Mouse (Mus musculus) thymus, postnatal 0 days (tissue): ENCODE measurements around the gene Haus8. TPM values are rescaled to one million over a fixed set of nuclear protein-coding genes. Genes with fewer than 3 reads are reported as not detected.
"Not testable (repeated sequence)": the region's sequence is repeated elsewhere in the genome, so short reads cannot be mapped to it uniquely, and the experiment has no call there.

ENCODE experiments used
- DNase-seq: peaks from one replicate; pipeline ENCODE4 v3.0.0-alpha.2; 2015; ENCODE audit warnings: low spot score
- polyA plus RNA-seq: library from polyadenylated mRNA; unstranded; fragments of >200 nt; fragmentation: Nextera tagmentation; extraction: Ambion mirVana; gene quantifications from 2 replicates; pipeline ENCODE4 v1.2.1, GENCODE M21; 2015

Gene Haus8
- polyA plus RNA-seq, result 39.3 and 48.6 TPM in 2 replicates

DNA sequence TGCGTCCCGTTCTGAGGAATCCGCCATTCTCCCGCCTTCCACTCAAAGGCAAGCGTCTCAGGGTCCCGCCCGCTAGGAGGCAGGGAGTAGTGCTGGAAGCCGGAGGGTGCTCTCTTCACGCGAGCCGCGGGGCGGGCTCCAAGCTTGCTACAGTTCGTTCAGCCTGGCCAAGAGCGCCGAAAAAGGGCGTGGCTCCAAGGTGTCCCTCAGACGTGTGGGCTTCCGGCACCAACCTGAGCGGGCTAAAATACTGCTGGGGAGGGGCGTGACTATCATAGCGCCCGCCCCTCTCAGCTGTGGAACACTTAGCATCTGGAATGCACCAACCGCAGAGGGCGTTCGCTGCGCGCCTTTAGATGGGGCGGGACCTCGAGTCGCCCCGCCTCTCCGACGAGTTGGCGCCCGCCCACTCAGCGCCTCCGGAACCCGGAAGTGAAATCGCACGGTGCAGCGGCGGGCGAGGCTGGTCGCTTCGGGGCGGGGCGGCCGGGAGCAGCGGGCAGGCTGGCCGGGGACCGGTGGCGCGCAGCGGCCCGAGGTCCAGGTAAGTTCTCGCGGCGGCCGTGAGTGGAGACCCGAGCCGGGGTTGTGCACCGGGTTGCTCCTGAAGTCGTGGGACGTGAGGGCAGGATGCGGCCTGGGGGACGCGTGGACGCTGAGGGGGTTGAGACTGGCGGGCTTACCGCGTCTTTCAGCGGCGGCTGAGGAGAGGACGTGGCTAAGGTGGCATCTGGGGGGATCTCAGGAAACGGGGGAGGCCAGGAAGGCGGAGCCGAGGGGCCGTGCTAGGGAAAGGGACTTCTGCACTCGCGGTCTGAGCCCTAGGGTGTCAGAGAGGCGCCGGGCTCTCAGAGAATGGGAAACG is at the start of gene Haus8, which contains the start of gene Myo9b:
Gene Haus8, minus strand, starts transcription at position 649 of the 865 bp plus-strand sequence.
Gene Myo9b, plus strand, starts transcription at position 429 of the 865 bp plus-strand sequence.
- DNase-seq, result peak; percentile 100

DNA sequence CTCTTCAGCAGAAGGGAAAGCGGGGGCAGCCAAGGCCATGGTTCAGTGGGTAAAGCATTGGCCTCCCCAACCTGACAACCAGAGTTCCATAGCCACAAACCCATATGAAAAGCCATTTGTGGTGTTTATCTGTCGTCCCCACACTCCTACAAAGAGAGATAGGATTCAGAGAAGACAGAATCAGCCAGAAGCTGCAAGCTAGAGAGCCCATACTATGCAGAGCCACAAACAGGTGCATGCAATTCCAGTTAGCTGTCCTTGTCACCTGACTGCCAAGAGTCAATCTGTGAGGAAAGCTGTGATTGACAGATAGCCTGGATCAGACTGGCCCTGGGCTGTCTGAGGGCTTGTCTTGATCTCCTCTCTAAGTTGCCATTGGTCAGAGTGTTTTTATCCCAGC is 47.0 kb upstream of the Haus8 start:
- not testable (repeated sequence) for DNase-seq

DNA sequence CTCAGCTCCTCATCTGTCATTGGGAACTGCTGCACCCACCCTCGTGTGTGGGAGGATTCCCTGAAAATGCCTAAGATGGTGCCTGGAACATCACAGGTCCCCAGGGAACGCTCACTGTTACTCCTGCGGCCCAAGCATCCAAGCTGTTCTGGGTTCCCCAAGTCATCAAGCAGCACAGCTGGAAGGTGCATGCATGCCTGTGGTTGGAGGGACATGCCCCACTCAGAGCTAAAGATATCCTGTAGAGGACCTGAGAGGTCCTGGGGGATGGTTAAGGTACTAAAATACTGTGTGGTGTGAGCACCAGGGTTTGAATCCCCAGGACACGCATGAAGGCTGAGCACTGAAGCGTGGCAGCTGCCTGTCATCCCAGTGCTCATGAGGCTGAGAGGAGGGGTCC is 45.9 kb upstream of the Haus8 start:
- not testable (repeated sequence) for DNase-seq

- no peak for DNase-seq
Measured at GRCm38 (mm10) chr8:71316486-71317031, 43.8 kb upstream of the Haus8 start.

DNA sequence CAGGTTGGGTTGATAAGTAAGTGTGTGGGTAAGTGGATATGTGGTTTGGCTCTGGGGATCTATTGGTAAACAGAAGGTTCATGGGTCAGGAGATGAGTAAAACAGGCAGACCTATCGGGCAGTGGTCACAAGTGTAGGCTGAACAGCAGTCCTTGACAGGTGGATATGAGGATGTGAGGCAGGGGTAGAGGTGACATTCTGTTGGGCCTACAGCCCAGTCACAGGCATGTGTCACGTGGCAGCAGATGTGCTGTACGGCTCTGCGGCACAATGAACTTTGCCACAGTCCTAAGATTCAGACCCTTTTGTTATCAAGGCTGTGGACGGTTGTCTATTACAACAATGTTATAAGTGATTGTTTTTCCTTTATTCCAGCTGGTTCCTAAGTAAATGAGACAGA is 43.2 kb upstream of the Haus8 start:
- DNase-seq, result no peak

GRCm38 (mm10) chr8:71313951-71314350 is 41.2 kb upstream of the Haus8 start:
- DNase-seq, result no peak

- DNase-seq, result no peak
Measured at GRCm38 (mm10) chr8:71312700-71313099, 40.0 kb upstream of the Haus8 start.

DNA sequence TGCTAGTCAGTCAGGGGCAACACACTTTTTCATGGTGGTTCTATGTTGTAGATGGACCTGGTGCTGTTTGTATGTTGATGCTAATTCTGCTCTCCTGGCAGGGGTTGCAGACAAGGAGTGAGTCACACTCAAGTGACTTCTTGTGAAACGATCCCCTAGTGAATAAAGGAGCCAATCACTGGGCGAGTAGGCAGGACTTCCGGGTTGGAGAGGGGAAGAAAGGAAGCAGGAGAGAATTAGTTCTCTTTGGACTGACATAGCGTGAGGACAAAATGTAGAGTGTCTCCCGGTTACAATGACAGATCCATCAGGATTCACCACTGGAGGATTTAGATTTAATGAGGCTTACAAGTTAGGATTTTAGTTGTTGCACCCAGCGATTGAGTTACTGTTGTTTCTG is 37.7 kb upstream of the Haus8 start:
- DNase-seq, result no peak

GRCm38 (mm10) chr8:71307913-71308312 is 35.2 kb upstream of the Haus8 start:
- DNase-seq, result no peak

DNA sequence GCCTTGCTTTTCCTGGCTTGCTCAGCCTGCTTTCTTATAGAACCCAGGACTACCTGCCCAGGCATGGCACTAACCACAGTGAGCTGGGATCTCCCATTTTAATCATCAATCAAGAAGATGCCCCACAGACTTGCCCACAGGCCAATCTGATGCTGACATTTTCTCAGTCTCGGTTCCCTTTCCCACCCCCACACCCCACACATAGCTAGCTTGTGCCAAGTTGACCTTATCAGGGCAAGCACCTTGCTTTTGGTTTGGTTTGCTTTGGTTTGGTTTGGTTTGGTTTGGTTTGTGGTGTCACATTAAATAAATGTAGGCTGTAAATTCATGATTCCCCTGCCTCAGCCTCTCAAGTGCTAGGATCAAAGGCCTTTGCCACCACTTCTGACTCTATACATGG is 34.6 kb upstream of the Haus8 start:
- DNase-seq, result no peak

DNA sequence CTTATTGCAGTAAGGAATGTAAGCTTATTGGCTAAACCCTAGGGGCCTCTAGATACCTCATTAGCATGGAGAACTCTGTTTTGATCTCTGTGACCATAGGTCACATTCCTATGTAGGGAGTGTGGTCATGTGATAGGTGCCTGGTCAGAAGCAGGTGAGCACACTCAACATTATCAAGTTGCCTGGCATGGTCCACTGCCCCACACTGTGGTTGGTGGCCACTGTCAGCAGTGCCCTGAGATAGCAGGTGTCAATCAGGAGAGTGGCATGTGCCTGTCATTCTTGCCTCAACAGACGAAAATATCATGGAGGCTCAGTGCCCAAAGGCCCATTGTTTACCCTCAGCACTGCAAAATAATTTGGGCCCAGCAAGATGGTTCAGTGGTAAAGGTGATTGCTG is 33.3 kb upstream of the Haus8 start:
- DNase-seq, result no peak

GRCm38 (mm10) chr8:71303632-71304031 is 30.9 kb upstream of the Haus8 start:
- DNase-seq, result no peak

- DNase-seq, result no peak
Measured at GRCm38 (mm10) chr8:71302788-71303187, 30.1 kb upstream of the Haus8 start.

GRCm38 (mm10) chr8:71299716-71300115 is 27.0 kb upstream of the Haus8 start:
- no peak for DNase-seq

- DNase-seq, result no peak
Measured at GRCm38 (mm10) chr8:71297439-71297838, 24.7 kb upstream of the Haus8 start.

DNA sequence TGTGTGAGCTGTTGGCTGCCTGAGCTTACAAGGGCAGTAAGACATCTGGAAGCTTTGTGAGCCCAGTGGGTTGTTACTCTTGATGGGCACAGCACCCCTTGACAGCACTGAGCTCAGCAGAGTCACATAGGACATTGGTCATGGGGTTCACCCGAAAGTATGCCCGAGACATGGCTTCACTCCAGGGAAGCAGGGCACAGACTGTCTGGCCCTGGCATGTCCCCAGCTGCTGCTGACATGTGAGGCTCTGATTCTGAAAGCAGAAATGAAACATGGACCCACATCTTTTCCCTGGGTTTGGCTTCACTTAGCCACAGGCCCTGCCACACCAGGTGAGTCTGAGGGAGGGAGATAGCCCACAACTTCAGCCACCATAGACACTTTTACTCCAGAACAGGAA is 24.1 kb upstream of the Haus8 start:
- no peak for DNase-seq

DNA sequence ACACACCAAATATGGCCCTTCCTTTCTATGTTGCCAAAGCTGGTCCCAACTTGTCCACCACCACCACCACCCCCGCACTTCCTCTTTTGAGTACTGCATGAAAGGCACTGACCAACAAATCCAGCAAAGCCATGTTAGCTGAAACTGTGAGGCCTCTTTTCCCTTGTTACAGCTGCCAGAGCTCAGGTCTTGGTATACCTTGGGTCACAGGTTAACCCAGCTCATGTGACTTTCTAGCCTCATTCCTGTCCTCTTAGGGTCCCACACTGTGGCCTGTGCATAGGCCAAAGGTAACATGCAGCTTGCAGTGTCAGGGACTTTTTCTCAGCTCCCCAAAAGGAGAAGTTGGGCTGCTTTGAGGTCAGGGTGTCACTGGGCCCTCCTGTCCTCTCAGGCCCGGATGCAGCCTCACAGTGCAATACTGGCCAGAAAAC is 23.5 kb upstream of the Haus8 start:
- no peak for DNase-seq

- DNase-seq, result not testable (repeated sequence)
Measured at GRCm38 (mm10) chr8:71293930-71294329, 21.2 kb upstream of the Haus8 start.

- no peak for DNase-seq
Measured at GRCm38 (mm10) chr8:71291351-71291750, 18.6 kb upstream of the Haus8 start.

- no peak for DNase-seq
Measured at GRCm38 (mm10) chr8:71290911-71291310, 18.2 kb upstream of the Haus8 start.

DNA sequence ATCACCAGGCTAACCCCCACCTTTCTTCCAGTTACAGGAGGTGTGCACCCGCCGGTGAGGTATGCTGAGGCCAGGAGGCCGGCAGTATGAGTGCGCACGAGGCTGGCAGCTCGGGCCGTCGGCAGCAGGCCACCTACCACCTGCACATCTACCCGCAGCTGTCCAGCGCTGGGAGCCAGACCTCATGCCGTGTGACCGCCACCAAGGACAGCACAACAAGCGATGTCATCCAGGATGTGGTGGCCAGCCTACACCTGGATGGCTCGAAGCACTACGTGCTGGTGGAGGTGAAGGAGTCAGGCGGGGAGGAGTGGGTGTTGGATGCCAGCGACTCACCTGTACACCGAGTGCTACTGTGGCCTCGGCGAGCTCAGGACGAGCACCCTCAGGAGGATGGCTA is 17.5 kb upstream of the Haus8 start:
- DNase-seq, result no peak

DNA sequence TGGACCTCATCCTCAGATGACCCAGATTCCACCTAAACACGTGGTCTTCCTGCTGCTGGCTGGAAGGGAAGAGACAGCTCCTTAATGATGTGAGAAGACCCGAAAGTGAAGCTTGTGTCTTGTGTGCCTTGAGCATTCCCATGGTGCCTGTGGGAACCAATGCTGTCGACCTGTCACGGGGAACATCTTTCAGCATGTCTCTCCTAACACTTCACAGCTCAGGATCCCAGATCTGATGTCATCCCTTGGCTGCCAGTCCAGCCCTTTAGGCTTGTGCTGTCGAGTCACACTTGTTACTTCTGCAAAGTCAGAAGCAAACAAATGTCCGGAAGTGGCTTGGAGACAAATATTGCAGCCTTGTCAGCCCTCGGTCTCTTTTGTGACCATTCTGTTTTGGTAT is 16.4 kb upstream of the Haus8 start:
- no peak for DNase-seq

- no peak for DNase-seq
Measured at GRCm38 (mm10) chr8:71288441-71288949, 15.8 kb upstream of the Haus8 start.
